Mouse (Mus musculus) frontal cortex, postnatal 10 days (tissue): ENCODE data around the gene Zfp385b.
A peak's percentile ranks its signal among the peaks of the same experiment; 100 is the strongest.

ENCODE experiments used
- DNase-seq, 2 experiments: peaks; one replicate each; pipeline ENCODE4 v3.0.0; 2022; ENCODE audit warnings: low spot score in 2 of 2, mixed read lengths in 1 of 2

Gene Zfp385b

GRCm38 (mm10) chr2:77819539-77819938, at the start of gene Zfp385b:
TSS of gene Zfp385b (minus strand) at chr2:77819639.
- no peak for DNase-seq

GRCm38 (mm10) chr2:77863934-77864333, 44.5 kb upstream of the Zfp385b start:
- DNase-seq = no peak

GRCm38 (mm10) chr2:77863522-77863921, 44.1 kb upstream of the Zfp385b start:
- peak in 1 of 2 experiments; percentile 23 for DNase-seq

GRCm38 (mm10) chr2:77841464-77841863, 22.0 kb upstream of the Zfp385b start:
- peak; percentile 39 to 50 for DNase-seq

- DNase-seq = no peak
Measured at GRCm38 (mm10) chr2:77839587-77839986, 20.1 kb upstream of the Zfp385b start.

GRCm38 (mm10) chr2:77838688-77839087, 19.2 kb upstream of the Zfp385b start:
- DNase-seq = no peak

GRCm38 (mm10) chr2:77835781-77836180, 16.3 kb upstream of the Zfp385b start:
- DNase-seq = no peak

- no peak for DNase-seq
Measured at GRCm38 (mm10) chr2:77826133-77826828, 6.8 kb upstream of the Zfp385b start.

GRCm38 (mm10) chr2:77823026-77823425, 3.6 kb upstream of the Zfp385b start:
- DNase-seq = no peak

- no peak for DNase-seq
Measured at GRCm38 (mm10) chr2:77817357-77817894, 2.0 kb downstream of the Zfp385b start.

GRCm38 (mm10) chr2:77816413-77817314, 2.8 kb downstream of the Zfp385b start:
- DNase-seq = peak; percentile 26 to 39

GRCm38 (mm10) chr2:77815775-77816412, 3.5 kb downstream of the Zfp385b start:
- DNase-seq = peak in 1 of 2 experiments; percentile 18

- DNase-seq = no peak
Measured at GRCm38 (mm10) chr2:77814896-77815295, 4.5 kb downstream of the Zfp385b start.

GRCm38 (mm10) chr2:77813029-77813428, 6.4 kb downstream of the Zfp385b start:
- DNase-seq = no peak

- DNase-seq = no peak
Measured at GRCm38 (mm10) chr2:77810748-77811147, 8.7 kb downstream of the Zfp385b start.

- DNase-seq = no peak
Measured at GRCm38 (mm10) chr2:77804781-77805180, 14.7 kb downstream of the Zfp385b start.

GRCm38 (mm10) chr2:77802291-77802690, 17.1 kb downstream of the Zfp385b start:
- DNase-seq = no peak

GRCm38 (mm10) chr2:77801430-77801829, 18.0 kb downstream of the Zfp385b start:
- DNase-seq = no peak

GRCm38 (mm10) chr2:77801009-77801408, 18.4 kb downstream of the Zfp385b start:
- DNase-seq = no peak

- no peak for DNase-seq
Measured at GRCm38 (mm10) chr2:77797233-77797632, 22.2 kb downstream of the Zfp385b start.

GRCm38 (mm10) chr2:77795859-77796552, 23.4 kb downstream of the Zfp385b start:
- peak in 1 of 2 experiments; percentile 23 for DNase-seq
